Mouse (Mus musculus) brain, embryonic 14.5 days (tissue): ENCODE measurements around the gene Grasp. TPM values are rescaled to one million over a fixed set of nuclear protein-coding genes. Genes with fewer than 3 reads are reported as not detected.
A peak's percentile ranks its signal among the peaks of the same experiment; 100 is the strongest.

Source experiments
- DNase-seq: peaks from one replicate; pipeline ENCODE4 v3.0.0-alpha.2; 2011; ENCODE audit warnings: low read depth
- CTCF ChIP-seq: fragments of 200-500 bp; IDR thresholded peaks from 2 replicates; pipeline ENCODE4 v1.5.1; 2012; ENCODE audit warnings: inconsistent platforms, mild to moderate bottlenecking, moderate library complexity, borderline replicate concordance; ENCODE audit not compliant: insufficient read depth, insufficient read length; ENCODE audit errors: extremely low read depth
- POLR2A ChIP-seq: fragments of 200-500 bp; IDR thresholded peaks from 2 replicates; pipeline ENCODE4 v1.6.1; 2012; ENCODE audit warnings: mild to moderate bottlenecking, inconsistent platforms, borderline replicate concordance; ENCODE audit not compliant: poor library complexity, insufficient read depth, insufficient read length, severe bottlenecking; ENCODE audit errors: extremely low read depth
- polyA plus RNA-seq: library from polyadenylated mRNA; depleted of rRNA; stranded (reverse); fragments of >200 nt; gene quantifications from 2 replicates; pipeline ENCODE4 v1.2.3, GENCODE M21; 2012; rRNA removed

The Grasp gene
- 4.9 and 6.5 TPM in 2 replicates for polyA plus RNA-seq

DNA sequence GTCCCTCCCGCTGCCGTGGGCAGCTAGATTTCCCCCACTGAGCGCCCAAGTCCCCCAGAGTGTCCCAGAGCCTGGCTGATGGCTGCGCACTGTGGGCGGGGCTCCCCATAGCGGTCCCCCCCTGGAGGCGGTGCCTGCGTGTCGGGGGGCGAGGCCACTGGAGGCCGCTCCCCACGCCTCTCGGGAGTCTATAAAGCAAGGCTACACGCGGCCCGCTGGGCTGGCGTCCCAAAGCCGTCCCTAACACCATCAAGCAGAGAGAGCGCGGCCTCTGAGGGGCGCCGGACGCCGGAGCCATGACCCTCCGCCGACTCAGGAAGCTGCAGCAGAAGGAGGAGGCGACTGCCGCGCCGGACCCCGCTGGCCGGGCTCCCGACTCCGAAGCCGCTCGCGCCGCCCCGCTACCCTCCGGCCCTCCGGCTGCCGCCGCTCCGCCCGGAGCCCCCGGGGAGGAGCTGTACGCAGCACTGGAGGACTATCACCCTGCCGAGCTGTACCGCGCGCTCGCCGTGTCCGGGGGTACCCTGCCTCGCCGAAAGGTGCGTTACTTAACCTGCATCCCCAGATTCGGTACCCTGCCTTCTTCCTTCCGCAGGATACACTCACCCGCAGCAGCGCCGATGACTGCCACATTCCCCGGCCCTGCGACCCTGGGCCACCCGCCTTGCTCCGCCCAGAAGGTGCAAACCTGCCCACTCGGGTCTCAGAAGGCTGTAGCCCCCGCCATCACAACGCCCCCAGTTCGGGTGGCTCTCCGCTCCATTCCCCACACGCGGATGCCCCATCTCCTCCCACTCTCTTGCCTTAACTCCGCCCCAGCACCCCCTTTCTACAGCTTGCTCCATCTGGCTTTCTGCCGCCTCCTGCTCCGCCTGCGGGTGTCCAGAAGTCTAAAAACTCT is at the start of gene Grasp:
Grasp (plus strand) TSS at position 183 of the 901 bp plus-strand sequence.
- TF ChIP-seq CTCF = no peak
- TF ChIP-seq POLR2A = peak; percentile 59; the same call in 1 of the 2 replicates
- peak; percentile 87 for DNase-seq

DNA sequence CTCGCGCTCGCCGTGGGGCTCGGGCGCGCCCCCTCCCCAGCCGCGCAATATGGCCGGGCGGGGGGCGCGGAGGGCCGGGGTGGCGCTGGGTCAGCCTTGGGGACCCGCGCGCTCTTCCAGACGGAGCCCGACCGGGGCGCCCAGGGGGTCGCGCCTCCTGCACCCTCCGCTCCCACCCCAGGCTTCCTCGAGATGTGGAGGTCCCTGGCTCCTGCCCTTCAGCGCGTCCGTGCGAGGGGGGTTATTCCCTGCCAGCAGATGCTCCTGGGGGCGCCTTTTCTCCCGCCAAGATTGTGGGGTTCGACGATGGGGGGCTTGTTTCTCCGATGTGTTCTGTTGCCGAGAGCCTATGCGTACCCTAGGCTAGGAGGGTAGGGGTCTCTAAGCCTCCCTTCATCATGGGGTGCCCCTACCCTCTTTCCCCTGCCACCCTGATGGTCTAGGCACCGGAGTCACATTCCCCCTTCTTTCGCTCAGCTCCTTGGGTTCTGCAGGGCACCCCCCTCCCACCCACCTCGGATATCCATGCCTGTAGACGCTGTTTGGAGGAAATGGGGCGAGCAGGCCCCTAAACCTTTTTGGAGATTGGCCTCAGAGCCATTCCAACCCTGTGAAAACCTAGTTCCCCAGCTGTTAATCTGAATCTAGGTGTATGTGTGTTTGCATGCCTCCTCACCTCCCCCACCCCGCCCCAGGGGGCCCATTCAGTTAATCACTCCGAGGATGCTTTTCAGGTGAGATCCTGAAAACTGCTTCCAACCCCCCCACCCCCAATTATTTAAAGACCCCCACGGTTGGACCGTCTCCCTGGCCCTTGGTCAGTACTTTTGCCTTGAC is 49.5 kb upstream of the Grasp start:
- TF ChIP-seq CTCF = no peak
- no peak for TF ChIP-seq POLR2A
- DNase-seq = peak; percentile 31

DNA sequence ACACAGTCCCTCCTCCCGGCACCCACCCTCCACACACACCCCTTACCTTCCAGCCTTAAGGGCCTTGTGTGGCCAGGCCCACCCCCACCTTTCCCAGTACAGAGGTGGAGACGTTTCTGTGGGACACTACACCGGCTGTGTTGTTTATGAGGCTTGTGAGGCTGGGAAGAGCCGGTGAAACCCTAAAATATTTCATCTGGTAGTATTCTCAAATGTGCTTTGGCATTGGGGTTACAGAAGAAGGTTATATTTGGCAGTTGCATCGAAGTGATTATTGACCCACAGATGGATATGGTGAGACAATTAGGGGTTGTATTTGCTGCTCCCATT is 48.9 kb upstream of the Grasp start:
- TF ChIP-seq CTCF (no peak), POLR2A (no peak)
- peak; percentile 31 for DNase-seq

DNA sequence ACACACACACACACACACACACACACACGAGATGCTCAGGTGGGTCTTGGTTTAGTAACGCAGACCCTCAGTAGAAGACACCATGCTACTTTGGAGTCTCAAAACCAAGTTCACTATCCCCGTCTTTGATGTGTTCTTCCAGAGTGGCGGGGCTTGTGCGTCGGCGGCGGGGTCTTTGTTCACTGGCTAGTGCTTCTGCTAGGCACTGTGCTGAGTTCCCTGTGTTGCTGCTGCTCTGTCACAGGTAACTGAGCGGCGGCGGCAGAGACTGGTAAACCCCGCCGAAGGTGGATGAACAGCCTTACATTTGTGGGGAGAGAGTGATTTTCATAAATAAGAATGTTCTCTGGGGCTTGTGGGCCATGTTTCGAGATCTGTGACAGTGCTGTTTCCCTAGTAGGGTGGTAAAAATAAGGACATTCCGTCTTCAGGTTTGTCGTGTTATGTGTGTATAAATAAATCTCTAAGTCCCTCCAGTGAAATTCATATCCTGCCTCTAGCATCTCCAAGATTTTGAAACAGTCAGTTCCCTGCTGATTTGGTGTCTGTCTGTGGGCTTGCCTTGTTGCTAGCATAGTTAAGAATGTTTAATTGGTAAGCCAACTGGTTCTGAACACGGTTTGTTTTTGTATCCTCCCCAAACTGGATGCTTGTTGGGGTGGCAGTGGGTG is 48.2 kb upstream of the Grasp start:
- no peak for TF ChIP-seq POLR2A
- no peak for TF ChIP-seq CTCF
- DNase-seq = peak; percentile 79

DNA sequence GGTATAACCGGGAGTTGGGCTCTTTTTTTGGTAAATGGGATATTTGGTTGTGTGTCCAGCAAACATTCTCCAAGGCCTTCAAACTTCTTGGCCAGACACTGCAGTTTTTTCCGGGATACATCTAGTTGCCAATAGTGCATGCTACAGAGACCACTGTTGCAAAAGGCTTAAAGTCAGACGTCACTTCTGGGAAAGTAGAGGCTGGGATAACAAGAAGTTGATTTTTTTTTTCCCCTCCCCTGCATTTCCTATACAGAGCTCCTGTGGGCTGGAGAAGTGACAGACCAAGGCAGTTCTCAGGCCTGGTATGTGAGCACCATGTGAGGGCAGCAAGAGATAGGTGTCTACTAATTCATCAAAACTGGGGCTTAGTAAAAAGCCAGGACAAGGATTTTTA is 47.7 kb upstream of the Grasp start:
- DNase-seq = no peak
- TF ChIP-seq POLR2A (no peak), CTCF (no peak)

DNA sequence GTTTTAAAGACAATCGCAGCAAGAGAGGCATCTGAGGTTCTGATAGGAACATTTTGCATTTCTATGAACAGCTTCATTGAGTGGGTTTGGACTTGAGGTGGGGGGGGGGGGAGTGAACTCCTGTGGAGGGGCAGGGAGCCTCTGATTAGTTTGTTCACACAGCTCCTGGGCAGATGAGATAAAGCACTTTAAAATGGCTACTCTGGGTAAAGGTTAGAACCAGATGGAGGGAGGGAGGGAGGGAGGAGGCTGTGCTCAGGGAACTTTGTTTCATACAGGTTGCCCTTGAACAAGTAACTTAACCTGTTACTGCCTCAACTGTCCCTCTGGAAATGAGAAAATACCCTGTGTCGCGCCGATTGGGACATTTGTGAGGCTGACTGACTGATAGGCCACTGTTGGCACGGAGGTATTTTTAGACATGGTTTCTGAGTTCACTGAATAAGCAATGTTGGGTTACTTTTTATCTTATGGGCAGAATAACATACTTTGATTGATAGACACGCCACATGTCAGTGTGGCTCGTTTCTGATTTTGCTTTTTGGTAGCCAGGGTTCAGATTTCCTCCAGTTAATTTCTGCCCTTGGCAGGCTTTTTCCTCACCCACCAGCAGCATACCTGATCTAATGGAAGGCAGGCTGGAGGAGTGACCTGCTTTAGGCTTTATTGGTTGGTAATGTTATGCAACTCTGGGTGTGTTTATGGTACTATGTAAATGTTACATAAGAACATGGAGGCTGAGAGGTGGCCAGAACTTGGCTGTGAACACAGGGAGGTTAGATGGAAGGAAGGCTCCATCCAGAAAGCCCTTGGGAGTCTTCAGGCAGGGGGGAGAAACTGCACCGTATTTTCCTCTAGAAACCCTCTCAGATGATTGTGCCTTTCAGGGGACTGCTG is 46.9 kb upstream of the Grasp start:
- no peak for DNase-seq
- TF ChIP-seq CTCF (no peak), POLR2A (no peak)

DNA sequence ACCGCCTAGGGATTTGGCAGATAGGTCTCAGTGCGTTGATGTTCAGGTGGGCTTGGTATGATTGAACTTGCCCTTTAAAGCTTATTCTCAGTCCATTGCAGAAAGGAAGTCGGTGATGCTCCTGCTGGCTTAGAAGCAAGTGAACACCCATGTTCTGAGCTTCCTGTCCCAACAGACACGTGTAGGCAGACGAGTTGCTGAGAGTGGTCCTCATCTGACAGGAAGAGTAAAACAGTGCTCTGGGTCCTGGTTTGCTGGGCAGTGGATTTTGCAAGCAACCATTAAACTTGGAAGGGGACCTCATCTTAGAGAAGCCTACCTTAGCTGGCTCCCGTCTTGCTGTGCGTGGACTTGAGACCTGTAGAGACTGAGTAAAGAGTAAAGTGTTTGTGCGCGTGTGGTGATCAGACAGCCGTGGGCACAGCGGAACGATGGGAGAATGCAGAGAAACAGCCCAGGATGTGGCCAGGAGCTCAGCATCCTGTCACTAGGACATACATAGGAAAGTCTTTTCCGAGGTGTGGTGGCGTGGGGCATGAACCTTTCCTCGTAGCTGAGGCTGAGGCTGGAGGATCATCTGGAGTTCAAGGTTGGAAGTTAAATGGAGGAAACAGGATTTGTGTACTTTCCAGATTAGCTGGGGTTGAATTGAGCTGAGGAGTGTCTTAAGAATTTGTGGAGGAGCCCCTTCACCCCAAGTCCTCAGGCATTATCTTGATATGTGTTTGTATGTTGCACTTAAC is 43.5 kb upstream of the Grasp start:
- TF ChIP-seq CTCF = no peak
- TF ChIP-seq POLR2A = no peak
- DNase-seq = no peak

DNA sequence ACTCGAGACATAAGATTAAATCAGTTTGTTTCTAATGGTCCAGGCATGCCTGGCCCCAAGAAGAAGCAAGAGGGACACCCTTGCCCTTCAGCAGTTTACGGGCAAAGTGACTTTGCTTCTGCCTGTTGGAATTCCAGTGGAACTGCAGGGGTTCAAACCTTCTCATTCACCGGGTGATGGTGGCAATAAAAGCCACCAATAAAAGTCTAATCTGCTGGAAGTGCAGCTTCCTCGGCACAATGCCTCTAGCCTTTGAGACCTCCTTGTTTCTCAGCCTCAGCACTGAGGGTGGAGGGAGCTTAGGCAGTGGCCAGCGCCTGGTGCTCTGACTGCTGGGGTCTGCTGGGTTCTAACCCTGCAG is 42.9 kb upstream of the Grasp start:
- TF ChIP-seq CTCF (no peak), POLR2A (no peak)
- no peak for DNase-seq

DNA sequence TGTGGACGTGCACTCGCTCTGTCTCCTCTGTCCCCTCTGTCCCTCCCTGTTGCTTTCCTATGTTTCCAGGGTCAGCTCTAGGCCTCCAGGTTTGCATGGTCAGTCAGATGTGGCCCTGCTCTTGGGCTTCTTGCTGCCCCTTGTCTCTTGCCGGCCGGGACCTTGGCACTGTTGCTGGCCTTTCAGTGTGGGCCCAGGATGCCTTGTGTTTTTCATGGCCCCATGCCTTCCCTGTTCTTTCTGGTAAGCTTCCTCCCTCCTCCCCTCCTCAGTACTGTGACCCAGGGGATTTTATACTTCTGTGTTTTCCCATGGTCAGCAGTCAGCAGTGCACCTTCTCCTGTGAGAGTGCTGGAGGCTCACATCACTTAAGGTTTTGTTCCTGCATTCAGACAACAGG is 42.5 kb upstream of the Grasp start:
- TF ChIP-seq CTCF (no peak), POLR2A (no peak)
- no peak for DNase-seq

DNA sequence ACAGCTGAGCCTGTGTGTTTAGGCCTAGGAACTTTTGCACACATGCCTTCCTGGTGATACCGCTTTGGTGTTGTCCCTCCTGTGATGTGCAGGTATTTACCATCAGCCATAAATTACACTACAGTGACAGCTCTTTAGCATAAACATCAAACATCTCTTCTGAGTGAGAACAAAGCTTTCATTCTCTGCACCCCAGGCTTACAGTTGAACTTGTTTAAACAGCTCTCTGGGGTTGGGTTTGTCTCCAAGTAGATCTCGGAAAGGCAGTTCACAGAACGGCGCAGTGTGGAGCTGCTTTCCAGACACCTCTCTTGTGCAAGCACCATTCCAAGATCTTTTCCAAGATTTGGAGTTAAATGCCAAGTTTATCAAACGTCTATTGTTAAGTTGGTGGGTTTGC is 41.3 kb upstream of the Grasp start:
- DNase-seq = peak; percentile 34
- no peak for TF ChIP-seq CTCF
